ENCODE assay signal across 16 mouse cellular contexts in genomic region chr5:66553933-66554332, GRCm38 (mm10).
DNase-seq lines count a peak whose midpoint lies in the region; ATAC-seq and TF ChIP-seq lines count a peak whose summit lies in the region.
"Had no signal": no experiment of that assay in that cellular context is flagged by ENCODE, and none has a peak within 500 bp of the region (broad histone marks: within the 10 kb centered on the region; RNA-seq: fewer than 3 reads in every experiment).

No protein-coding gene starts in this region.

- TF ChIP-seq POLR2A in liver, adult 2 months (IDR thresholded peaks at IDR 0.05; ENCODE audit: extremely low read depth, insufficient read depth, low read length) = no peak

- no peak overlapping the region for H3K4me2 ChIP-seq in heart, embryonic 14.5 days (ENCODE audit: low read length)
- H3K4me2 ChIP-seq in liver, postnatal 0 days (ENCODE audit: low read depth, low read length) = no peak overlapping the region
- no peak overlapping the region for H3K4me2 ChIP-seq in embryonic facial prominence, embryonic 15.5 days (replicated peaks)
- H3K4me2 ChIP-seq: embryonic facial prominence, embryonic 13.5 days had no signal

- H3K36me3 ChIP-seq in heart, embryonic 14.5 days (ENCODE audit: control insufficient read depth, insufficient read depth, low read length) = no peaks in the 10 kb centered on the region
- H3K36me3 ChIP-seq in liver, adult 2 months (ENCODE audit: control insufficient read depth, insufficient read depth, low read length) = no peaks in the 10 kb centered on the region
- no peaks in the 10 kb centered on the region for H3K36me3 ChIP-seq in liver, postnatal 0 days (replicated peaks; ENCODE audit: insufficient read depth, low read length)
- H3K36me3 ChIP-seq in embryonic facial prominence, embryonic 15.5 days = no peaks in the 10 kb centered on the region
- H3K36me3 ChIP-seq: embryonic facial prominence, embryonic 13.5 days; G1E had no signal

- no peak for TF ChIP-seq CTCF in liver, adult 2 months (IDR thresholded peaks at IDR 0.05; ENCODE audit: low read depth, low read length)
- TF ChIP-seq CTCF in liver, postnatal 0 days (IDR thresholded peaks at IDR 0.05; ENCODE audit: low read depth) = no peak

- peak; percentile 87 for ATAC-seq in heart, embryonic 14.5 days (ENCODE audit: insufficient number of reproducible peaks, insufficient read depth, low FRiP score, low read depth)
- no peak for ATAC-seq in liver, postnatal 0 days
- no peak for ATAC-seq in embryonic facial prominence, embryonic 15.5 days (ENCODE audit: insufficient number of reproducible peaks, low FRiP score, low TSS enrichment, low read depth)
- ATAC-seq: forebrain, embryonic 14.5 days had no signal

- intact Hi-C loops in heart, postnatal 14 days (cut with DNase I) = no loop called here

- H3K79me2 ChIP-seq in liver, adult 2 months (ENCODE audit: control insufficient read depth, insufficient read depth, low read length) = peaks cover 31% of the 10 kb centered on the region

- H3K4me3 ChIP-seq in heart, embryonic 14.5 days (ENCODE audit: control insufficient read depth in 1 of 2, insufficient read depth in 1 of 2, low read depth in 1 of 2, low read length in 2 of 2) = no peak overlapping the region
- H3K4me3 ChIP-seq in liver, adult 2 months (ENCODE audit: insufficient read depth, low read depth, low read length) = no peak overlapping the region
- H3K4me3 ChIP-seq in liver, postnatal 0 days (ENCODE audit: low read depth, low read length) = no peak overlapping the region
- no peak overlapping the region for H3K4me3 ChIP-seq in embryonic facial prominence, embryonic 15.5 days (replicated peaks)
- H3K4me3 ChIP-seq: embryonic facial prominence, embryonic 13.5 days had no signal

- H3K27me3 ChIP-seq in heart, embryonic 14.5 days (ENCODE audit: control insufficient read depth, insufficient read depth, low read length) = no peaks in the 10 kb centered on the region
- H3K27me3 ChIP-seq in liver, adult 2 months (ENCODE audit: control insufficient read depth, insufficient read depth, low read length) = no peaks in the 10 kb centered on the region
- H3K27me3 ChIP-seq in liver, postnatal 0 days (ENCODE audit: insufficient read depth, low read length) = no peaks in the 10 kb centered on the region
- H3K27me3 ChIP-seq in embryonic facial prominence, embryonic 15.5 days = no peaks in the 10 kb centered on the region
- H3K27me3 ChIP-seq: embryonic facial prominence, embryonic 13.5 days had no signal

- no peak for TF ChIP-seq EP300 in liver, postnatal 0 days (IDR thresholded peaks at IDR 0.05; ENCODE audit: low read depth)

- no peak for DNase-seq in heart, postnatal 14 days
- peak; percentile 21 for DNase-seq in liver, adult 2 months (ENCODE audit: extremely low read depth, low read depth, low spot score)
- DNase-seq in liver, postnatal 0 days = no peak
- peak; percentile 25 for DNase-seq in Muller cell, postnatal 12 days (ENCODE audit: inconsistent ontology term)
- DNase-seq in right cerebral cortex, postnatal 14 days = no peak
- DNase-seq: adrenal gland, adult 8-10 months; cerebellum, adult 2 months; kidney, postnatal 14 days; layer of hippocampus, adult 9-11 months; liver; retina, postnatal 1 day had no signal

- H3K9ac ChIP-seq in heart, embryonic 14.5 days (ENCODE audit: low read length) = no peak overlapping the region
- H3K9ac ChIP-seq in liver, adult 2 months (ENCODE audit: low read depth, low read length) = no peak overlapping the region
- H3K9ac ChIP-seq in liver, postnatal 0 days (replicated peaks) = no peak overlapping the region
- H3K9ac ChIP-seq in embryonic facial prominence, embryonic 15.5 days = no peak overlapping the region
- H3K9ac ChIP-seq: embryonic facial prominence, embryonic 13.5 days had no signal

- peaks cover 6% of the 10 kb centered on the region; the same call in 1 of the 2 replicates for H3K9me3 ChIP-seq in heart, embryonic 14.5 days (ENCODE audit: control insufficient read depth, low read length)
- H3K9me3 ChIP-seq in liver, postnatal 0 days (ENCODE audit: low read length) = no peaks in the 10 kb centered on the region
- no peaks in the 10 kb centered on the region for H3K9me3 ChIP-seq in embryonic facial prominence, embryonic 15.5 days (replicated peaks)

- peaks cover 12 to 35% of the 10 kb centered on the region in 2 experiments for H3K4me1 ChIP-seq in heart, embryonic 14.5 days (ENCODE audit: control insufficient read depth in 2 of 2, insufficient read depth in 2 of 2, low read length in 2 of 2)
- no peaks in the 10 kb centered on the region for H3K4me1 ChIP-seq in liver, adult 2 months (ENCODE audit: control insufficient read depth, insufficient read depth, low read length)
- H3K4me1 ChIP-seq in liver, postnatal 0 days (ENCODE audit: insufficient read depth) = no peaks in the 10 kb centered on the region
- peaks cover 15% of the 10 kb centered on the region for H3K4me1 ChIP-seq in embryonic facial prominence, embryonic 15.5 days

- peak overlapping the region; percentile 51 to 57; a peak in 1 of 4 replicates for H3K27ac ChIP-seq in heart, embryonic 14.5 days (replicated peaks in 1 of 2; ENCODE audit: control insufficient read depth in 1 of 2, insufficient read depth in 1 of 2, low read depth in 2 of 2, low read length in 2 of 2)
- no peak overlapping the region for H3K27ac ChIP-seq in liver, adult 2 months (replicated peaks; ENCODE audit: insufficient read depth, low read depth, low read length)
- no peak overlapping the region for H3K27ac ChIP-seq in liver, postnatal 0 days (ENCODE audit: low read depth)
- H3K27ac ChIP-seq in embryonic facial prominence, embryonic 15.5 days (replicated peaks) = peak overlapping the region; percentile 22; the same call in 1 of the 2 replicates
- H3K27ac ChIP-seq: embryonic facial prominence, embryonic 13.5 days had no signal

Comparison
In these comparisons a context has a peak if more than half of its experiments do, and no peak if none do; other contexts are left out.
1. DNase-seq: peak in liver, adult 2 months (single experiment) and Muller cell, postnatal 12 days (single experiment); none in heart, postnatal 14 days (0 of 2), liver, postnatal 0 days (single experiment) and right cerebral cortex, postnatal 14 days (single experiment).
2. H3K27ac ChIP-seq: peak in heart, embryonic 14.5 days (2 of 2) and embryonic facial prominence, embryonic 15.5 days (single experiment); none in liver, adult 2 months (single experiment) and liver, postnatal 0 days (single experiment).